Mouse (Mus musculus): ENCODE measurements around the gene Tnxb. TPM values are rescaled to one million over a fixed set of nuclear protein-coding genes. Genes with fewer than 3 reads are reported as not detected.
"Not testable (repeated sequence)": the region's sequence is repeated elsewhere in the genome, so short reads cannot be mapped to it uniquely, and the experiment has no call there.

The Tnxb gene
- polyA plus RNA-seq, 1 experiment from 2014 or later: 0.62 TPM

- not testable (repeated sequence) for H3K9ac ChIP-seq (ENCODE audit: low read length); H3K9me3 ChIP-seq (ENCODE audit: control insufficient read depth, low read length); H3K36me3 ChIP-seq (ENCODE audit: control insufficient read depth, insufficient read depth, low read length); ATAC-seq (ENCODE audit: low read depth); H3K4me2 ChIP-seq (ENCODE audit: low read depth, low read length); H3K4me1 ChIP-seq (replicated peaks; ENCODE audit: control insufficient read depth, insufficient read depth, low read length); H3K27me3 ChIP-seq (ENCODE audit: control insufficient read depth, insufficient read depth, low read depth, low read length); H3K27ac ChIP-seq (ENCODE audit: low read length); H3K4me3 ChIP-seq (ENCODE audit: low read length)
- WGBS: 87% methylated on average over 6 of the region's 6 CpGs
Measured at GRCm38 (mm10) chr17:34744611-34745010, 74.3 kb downstream of the Tnxb start.

GRCm38 (mm10) chr17:34745166-34745565 lies 74.8 kb downstream of the Tnxb start:
- H3K9me3 ChIP-seq (ENCODE audit: control insufficient read depth, low read length); H3K9ac ChIP-seq (ENCODE audit: low read length); ATAC-seq (ENCODE audit: low read depth); H3K36me3 ChIP-seq (ENCODE audit: control insufficient read depth, insufficient read depth, low read length); H3K27ac ChIP-seq (ENCODE audit: low read length); H3K4me1 ChIP-seq (replicated peaks; ENCODE audit: control insufficient read depth, insufficient read depth, low read length); H3K27me3 ChIP-seq (ENCODE audit: control insufficient read depth, insufficient read depth, low read depth, low read length); H3K4me2 ChIP-seq (ENCODE audit: low read depth, low read length); H3K4me3 ChIP-seq (ENCODE audit: low read length): not testable (repeated sequence)
- WGBS: 75% methylated on average over 4 of the region's 4 CpGs

GRCm38 (mm10) chr17:34746531-34746930 lies 76.2 kb downstream of the Tnxb start:
- no peaks in the 10 kb centered on the region for H3K4me1 ChIP-seq (replicated peaks; ENCODE audit: control insufficient read depth, insufficient read depth, low read length)
- no peak overlapping the region for H3K27ac ChIP-seq (ENCODE audit: low read length)
- no peak overlapping the region for H3K9ac ChIP-seq (ENCODE audit: low read length)
- no peak for ATAC-seq (ENCODE audit: low read depth)
- no peaks in the 10 kb centered on the region for H3K36me3 ChIP-seq (ENCODE audit: control insufficient read depth, insufficient read depth, low read length)
- no peaks in the 10 kb centered on the region for H3K27me3 ChIP-seq (ENCODE audit: control insufficient read depth, insufficient read depth, low read depth, low read length)
- H3K9me3 ChIP-seq (ENCODE audit: control insufficient read depth, low read length): peaks cover 6% of the 10 kb centered on the region; the same call in 1 of the 2 replicates
- no peak overlapping the region for H3K4me2 ChIP-seq (ENCODE audit: low read depth, low read length)
- 64% methylated on average over 5 of the region's 5 CpGs for WGBS
- no peak overlapping the region for H3K4me3 ChIP-seq (ENCODE audit: low read length)

GRCm38 (mm10) chr17:34761471-34761870 lies 91.1 kb downstream of the Tnxb start:
- Histone ChIP-seq H3K36me3 (ENCODE audit: control insufficient read depth, insufficient read depth, low read length) (no peaks in the 10 kb centered on the region), H3K27ac (ENCODE audit: low read length) (no peak overlapping the region), H3K4me2 (ENCODE audit: low read depth, low read length) (no peak overlapping the region), H3K9ac (ENCODE audit: low read length) (no peak overlapping the region), H3K4me3 (ENCODE audit: low read length) (no peak overlapping the region), H3K27me3 (ENCODE audit: control insufficient read depth, insufficient read depth, low read depth, low read length) (no peaks in the 10 kb centered on the region), H3K4me1 (replicated peaks; ENCODE audit: control insufficient read depth, insufficient read depth, low read length) (no peaks in the 10 kb centered on the region), H3K9me3 (ENCODE audit: control insufficient read depth, low read length) (no peaks in the 10 kb centered on the region)
- no peak for ATAC-seq (ENCODE audit: low read depth)
- 58% methylated on average over 3 of the region's 3 CpGs for WGBS

Other genes starting within 250 kb of the Tnxb start
- not detected in 2 replicates for gene Btnl4, start 193.2 kb upstream of the Tnxb start, polyA plus RNA-seq (2015; fragmentation: Nextera tagmentation; extraction: Ambion mirVana)
- not detected in 2 replicates for gene Btnl6, start 153.2 kb upstream of the Tnxb start, polyA plus RNA-seq (2015; fragmentation: Nextera tagmentation; extraction: Ambion mirVana)
- gene Notch4, start 106.3 kb upstream of the Tnxb start, polyA plus RNA-seq (2015; fragmentation: Nextera tagmentation; extraction: Ambion mirVana): 9.2 and 10.2 TPM in 2 replicates
- 15.4 and 18.3 TPM in 2 replicates for gene Gpsm3, start 80.7 kb upstream of the Tnxb start, polyA plus RNA-seq (2015; fragmentation: Nextera tagmentation; extraction: Ambion mirVana)
- gene Pbx2, start 79.3 kb upstream of the Tnxb start, polyA plus RNA-seq (2015; fragmentation: Nextera tagmentation; extraction: Ambion mirVana): 8.5 and 11.4 TPM in 2 replicates
- gene Ager, start 72.7 kb upstream of the Tnxb start, polyA plus RNA-seq (2015; fragmentation: Nextera tagmentation; extraction: Ambion mirVana): 379 and 478 TPM in 2 replicates
- gene Rnf5, start 66.8 kb upstream of the Tnxb start, polyA plus RNA-seq (2015; fragmentation: Nextera tagmentation; extraction: Ambion mirVana): 128 and 129 TPM in 2 replicates
- gene Agpat1, start 66.3 kb upstream of the Tnxb start, polyA plus RNA-seq (2015; fragmentation: Nextera tagmentation; extraction: Ambion mirVana): 52.1 and 56.0 TPM in 2 replicates
- 3.8 and 4.7 TPM in 2 replicates for gene Egfl8, start 54.6 kb upstream of the Tnxb start, polyA plus RNA-seq (2015; fragmentation: Nextera tagmentation; extraction: Ambion mirVana)
- 21.0 and 23.9 TPM in 2 replicates for gene Ppt2, start 42.0 kb upstream of the Tnxb start, polyA plus RNA-seq (2015; fragmentation: Nextera tagmentation; extraction: Ambion mirVana)
- gene Prrt1, start 41.0 kb upstream of the Tnxb start, polyA plus RNA-seq (2015; fragmentation: Nextera tagmentation; extraction: Ambion mirVana): 0.13 and 0.53 TPM in 2 replicates
- gene Fkbpl, start 25.8 kb upstream of the Tnxb start, polyA plus RNA-seq (2015; fragmentation: Nextera tagmentation; extraction: Ambion mirVana): 15.2 and 17.5 TPM in 2 replicates
- gene Atf6b, start 23.4 kb upstream of the Tnxb start, polyA plus RNA-seq (2015; fragmentation: Nextera tagmentation; extraction: Ambion mirVana): 77.5 and 80.0 TPM in 2 replicates
- gene C4b, start 73.3 kb downstream of the Tnxb start, polyA plus RNA-seq (2015; fragmentation: Nextera tagmentation; extraction: Ambion mirVana): 0.14 and 0.70 TPM in 2 replicates
- not detected in 2 replicates for gene Cyp21a1, start 134.0 kb downstream of the Tnxb start, polyA plus RNA-seq (2015; fragmentation: Nextera tagmentation; extraction: Ambion mirVana)
- 30.7 and 31.2 TPM in 2 replicates for gene Stk19, start 166.4 kb downstream of the Tnxb start, polyA plus RNA-seq (2015; fragmentation: Nextera tagmentation; extraction: Ambion mirVana)
- gene Dxo, start 166.5 kb downstream of the Tnxb start, polyA plus RNA-seq (2015; fragmentation: Nextera tagmentation; extraction: Ambion mirVana): 61.4 and 65.0 TPM in 2 replicates
- 47.8 and 49.9 TPM in 2 replicates for gene Skiv2l, start 179.7 kb downstream of the Tnxb start, polyA plus RNA-seq (2015; fragmentation: Nextera tagmentation; extraction: Ambion mirVana)
- gene Nelfe, start 179.9 kb downstream of the Tnxb start, polyA plus RNA-seq (2015; fragmentation: Nextera tagmentation; extraction: Ambion mirVana): 94.4 and 96.0 TPM in 2 replicates
- gene Cfb, start 192.0 kb downstream of the Tnxb start, polyA plus RNA-seq (2015; fragmentation: Nextera tagmentation; extraction: Ambion mirVana): 1.8 and 7.3 TPM in 2 replicates
- 2.3 and 2.5 TPM in 2 replicates for gene Zbtb12, start 208.9 kb downstream of the Tnxb start, polyA plus RNA-seq (2015; fragmentation: Nextera tagmentation; extraction: Ambion mirVana)
- not detected in 2 replicates for gene Gm20547, start 211.5 kb downstream of the Tnxb start, polyA plus RNA-seq (2015; fragmentation: Nextera tagmentation; extraction: Ambion mirVana)
- gene C2, start 227.7 kb downstream of the Tnxb start, polyA plus RNA-seq (2015; fragmentation: Nextera tagmentation; extraction: Ambion mirVana): 3.2 and 4.8 TPM in 2 replicates
- 58.2 and 62.2 TPM in 2 replicates for gene Ehmt2, start 227.9 kb downstream of the Tnxb start, polyA plus RNA-seq (2015; fragmentation: Nextera tagmentation; extraction: Ambion mirVana)
- 1.5 and 1.9 TPM in 2 replicates for gene Slc44a4, start 243.9 kb downstream of the Tnxb start, polyA plus RNA-seq (2015; fragmentation: Nextera tagmentation; extraction: Ambion mirVana)